Mouse (Mus musculus): Measurements from ENCODE around the gene Usp49.

- TF ChIP-seq TCF12 (IDR thresholded peaks at IDR 0.05; ENCODE audit: insufficient read depth, poor library complexity, severe bottlenecking) = no peak
- TF ChIP-seq POLR2A (IDR thresholded peaks at IDR 0.05; ENCODE audit: insufficient read length, low read depth) = no peak
- TF ChIP-seq E2F4 (IDR thresholded peaks at IDR 0.05; ENCODE audit: insufficient read depth) = no peak
- TF ChIP-seq USF1 (IDR thresholded peaks at IDR 0.05; ENCODE audit: low read depth) = no peak
- no peak for TF ChIP-seq MAX (IDR thresholded peaks at IDR 0.05; ENCODE audit: low read depth)
- TF ChIP-seq MYOD1 (IDR thresholded peaks at IDR 0.05; ENCODE audit: control insufficient read depth in 1 of 3, insufficient read length in 2 of 3, low read depth in 2 of 3) = no peak
- no peak for TF ChIP-seq MYOG (IDR thresholded peaks at IDR 0.05; ENCODE audit: control insufficient read depth in 1 of 3, insufficient read depth in 1 of 3, insufficient read length in 2 of 3, low read depth in 2 of 3)
- TF ChIP-seq SRF (IDR thresholded peaks at IDR 0.05; ENCODE audit: control insufficient read depth, insufficient read length, low read depth) = no peak
- no peak for TF ChIP-seq POLR2AphosphoS2 (IDR thresholded peaks at IDR 0.05; ENCODE audit: insufficient read length, low read depth)
These were observed 24.3 kb upstream of the Usp49 start for GRCm38 (mm10) chr17:47606220-47606619.

All from myocyte (in vitro differentiated cells).